Mouse (Mus musculus): ENCODE data around the gene Actr1b.
A peak's percentile ranks its signal among the peaks of the same experiment; 100 is the strongest.
"Not testable (repeated sequence)": the region's sequence is repeated elsewhere in the genome, so short reads cannot be mapped to it uniquely, and the experiment has no call there.

Actr1b gene

DNA sequence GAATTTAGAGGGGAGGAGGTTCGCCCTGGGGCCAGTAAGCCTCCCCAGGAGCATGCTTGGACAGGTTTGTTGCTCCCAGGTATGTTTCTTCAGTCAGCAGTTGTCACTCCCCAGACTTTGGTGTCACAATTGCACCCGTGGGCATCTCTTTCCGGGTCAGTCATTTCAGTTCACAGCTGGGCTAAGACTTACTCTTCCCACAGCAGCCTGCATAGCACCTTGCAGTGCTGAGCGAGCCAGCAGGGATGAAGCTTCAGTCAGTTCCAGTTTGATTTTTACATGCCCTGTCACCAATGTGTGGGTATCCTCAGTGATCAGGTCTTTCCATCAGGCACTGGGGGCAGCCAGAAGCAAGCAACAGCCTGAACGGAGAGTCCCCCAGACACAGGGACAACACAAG lies 17.2 kb downstream of the Actr1b start:
- DNase-seq: no peak

DNA sequence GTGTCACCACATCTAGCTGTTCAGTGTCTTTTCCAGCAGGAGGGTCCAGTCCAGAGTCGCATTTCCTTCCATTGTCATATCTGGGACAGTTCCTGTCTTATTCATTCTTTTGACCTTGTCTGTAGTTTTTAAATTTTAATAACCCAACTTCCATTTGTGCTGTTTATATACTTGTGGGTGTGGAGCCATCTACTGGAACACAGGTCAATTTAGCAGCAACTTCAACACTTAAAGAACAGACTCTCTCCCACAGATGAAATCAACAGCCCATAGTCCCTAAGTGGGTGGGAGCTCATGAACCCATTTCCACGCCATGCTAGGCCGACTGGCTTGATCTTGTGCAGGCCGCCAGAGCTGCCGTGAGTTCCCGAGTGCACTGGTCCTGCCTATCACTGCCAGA lies 17.8 kb downstream of the Actr1b start:
- no peak for DNase-seq

DNA sequence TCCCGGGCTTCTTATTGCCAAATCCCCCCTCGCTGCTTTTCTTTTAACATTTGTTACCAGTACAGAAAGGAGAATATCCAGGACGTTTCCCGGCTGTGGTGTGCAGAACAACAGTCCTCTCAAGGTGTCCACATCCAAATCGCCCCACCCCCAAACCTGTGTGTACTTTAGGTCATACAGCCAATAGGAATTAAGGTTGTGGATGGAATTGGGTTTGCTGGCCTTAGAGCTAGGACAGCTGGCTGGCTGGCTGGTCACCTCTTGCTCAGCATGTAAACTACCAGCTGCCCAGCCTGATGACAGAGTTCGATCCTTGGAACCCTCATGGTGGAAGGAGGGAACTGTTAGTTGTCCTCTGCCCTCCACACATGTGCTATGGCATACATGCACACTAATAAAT lies 19.4 kb downstream of the Actr1b start:
- no peak for DNase-seq

DNA sequence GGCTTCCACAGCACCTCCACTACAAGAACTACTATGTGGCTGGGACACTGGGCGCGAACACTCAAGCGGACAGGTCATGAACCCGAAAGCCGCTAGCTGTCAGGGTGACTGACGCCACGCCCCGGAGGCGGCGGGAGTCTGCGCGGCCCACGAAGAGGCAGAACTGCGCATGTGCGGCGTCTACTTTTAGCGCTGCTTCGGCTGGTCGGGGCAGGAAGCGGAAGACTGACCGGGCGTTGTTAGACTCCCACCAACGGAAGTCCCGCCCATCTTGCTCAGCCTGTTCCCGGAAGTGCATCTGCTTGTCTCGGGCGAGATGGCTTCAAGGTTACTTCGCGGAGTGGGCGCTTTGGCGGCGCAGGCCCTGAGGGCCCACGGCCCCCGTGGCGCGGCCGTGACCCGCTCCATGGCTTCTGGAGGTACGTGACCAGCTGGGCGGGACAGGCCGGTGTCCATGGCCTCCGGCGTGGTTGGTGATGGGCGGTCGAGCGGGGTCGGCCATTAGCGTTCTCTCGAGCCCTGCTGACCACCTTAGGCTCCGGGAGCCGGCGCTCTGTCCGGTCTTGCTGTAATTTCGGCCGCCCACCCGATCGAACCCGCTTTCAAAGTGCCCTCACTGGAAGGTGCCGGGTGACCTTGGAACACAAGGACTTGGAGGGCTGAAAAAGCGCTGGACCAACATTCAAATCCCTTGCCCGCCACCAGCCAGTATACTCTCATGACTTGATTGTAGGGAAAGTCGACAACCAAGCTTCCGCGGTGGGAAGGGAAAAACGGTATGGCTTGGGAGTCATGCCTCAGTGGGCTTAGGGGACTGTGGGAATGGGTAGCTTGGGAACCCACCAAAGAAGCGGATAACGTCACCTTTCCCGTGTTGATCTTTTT lies 22.7 kb downstream of the Actr1b start, which contains the start of gene Cox5b:
Gene Cox5b (plus strand): TSS at position 179 of the 885 bp plus-strand sequence.
- DNase-seq: peak; percentile 99

DNA sequence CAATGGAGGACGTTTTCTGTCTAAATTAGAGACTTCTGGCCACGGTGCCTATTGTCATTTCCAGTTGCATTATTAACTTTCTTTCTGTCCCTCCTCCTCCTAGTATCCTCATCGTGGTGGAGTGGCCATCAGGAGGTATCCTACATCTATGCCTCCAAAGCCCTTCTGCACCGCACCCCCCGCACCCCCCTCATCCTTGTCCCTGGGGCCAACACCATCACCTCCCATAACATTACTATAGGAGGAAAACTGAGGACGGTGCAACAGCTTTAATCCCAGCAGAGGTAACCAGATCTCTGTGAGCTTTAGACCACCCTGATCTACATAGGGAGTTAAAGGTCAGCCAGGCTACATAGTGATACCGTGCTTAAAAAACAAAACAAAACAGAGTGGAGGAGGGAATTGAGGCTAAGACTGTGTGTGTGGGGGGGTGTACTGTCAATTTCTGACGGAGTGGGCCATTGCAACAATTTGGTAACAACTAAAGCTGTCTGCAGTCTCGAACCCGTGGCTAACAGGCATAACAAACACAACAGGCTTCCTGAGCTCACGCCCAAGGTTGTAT lies 23.5 kb downstream of the Actr1b start:
- DNase-seq: no peak

DNA sequence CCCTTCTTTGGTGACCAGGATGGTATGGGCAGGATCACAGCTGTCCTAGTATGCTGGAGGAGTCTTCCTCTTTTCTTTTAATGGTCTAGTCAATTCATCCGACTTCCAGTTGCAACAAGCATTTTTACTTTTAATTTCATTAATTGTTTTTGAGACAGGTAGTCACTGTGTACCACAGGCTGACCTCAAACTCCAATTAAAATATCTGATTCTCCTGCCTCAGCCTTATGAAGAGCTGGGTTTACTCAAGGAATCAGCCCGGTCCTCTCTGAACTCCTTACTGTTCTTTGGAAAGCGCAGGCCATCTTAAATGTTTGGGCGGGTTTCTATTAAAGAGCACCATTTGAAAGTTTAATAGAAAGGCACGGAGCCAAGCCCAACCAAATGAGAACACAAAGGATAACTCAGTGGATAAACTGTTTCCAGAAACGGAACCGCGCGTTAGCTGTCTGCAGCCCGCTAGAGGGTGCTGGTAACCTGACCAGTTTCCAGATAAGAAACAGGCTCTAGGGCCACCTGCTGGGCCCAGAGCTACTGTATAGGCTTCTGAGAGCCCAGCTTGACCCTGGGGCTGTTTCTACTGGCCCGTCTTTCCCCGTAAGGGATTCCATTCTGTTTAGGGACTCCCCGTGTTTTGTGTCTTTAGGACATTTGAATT lies 30.3 kb downstream of the Actr1b start:
- peak; percentile 92 for DNase-seq

DNA sequence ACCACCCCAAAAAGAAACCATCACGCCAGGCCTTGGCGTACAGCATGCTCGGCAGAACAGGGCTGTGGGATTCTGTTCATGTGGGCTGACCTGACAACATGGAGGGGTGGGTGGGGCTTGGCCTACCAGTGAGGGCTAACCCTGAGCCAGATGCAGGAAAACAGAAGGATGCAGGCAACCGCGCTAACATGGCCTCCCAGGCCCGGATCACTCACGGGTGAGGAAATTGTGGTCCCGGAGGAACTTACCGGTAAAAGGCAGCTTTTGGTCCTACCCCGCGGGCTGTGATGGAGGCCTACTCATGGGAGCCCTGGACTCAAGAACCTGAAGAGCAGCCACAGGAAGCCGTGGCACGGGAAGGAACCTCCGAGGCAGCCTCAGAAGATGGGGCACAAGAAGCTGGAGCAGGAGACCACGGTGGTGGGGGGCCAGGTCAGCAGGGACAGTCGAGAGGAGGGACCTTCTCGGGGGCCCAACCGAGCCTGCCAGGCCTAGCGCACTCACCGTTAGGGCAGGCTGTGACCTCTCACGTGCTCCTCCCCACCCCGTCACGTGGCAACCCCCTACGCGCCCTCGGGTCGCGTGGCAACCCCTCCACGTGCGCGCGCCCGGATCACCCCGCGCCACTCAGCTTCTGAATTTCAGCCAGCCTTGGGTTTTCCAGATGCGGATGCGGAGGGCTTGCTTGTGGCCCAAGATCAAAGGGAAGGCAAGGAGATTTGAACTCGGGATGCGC lies 31.4 kb downstream of the Actr1b start, which contains the start of gene Fam178b:
Gene Fam178b (minus strand): TSS at position 564 of the 736 bp plus-strand sequence.
- no peak for DNase-seq

DNA sequence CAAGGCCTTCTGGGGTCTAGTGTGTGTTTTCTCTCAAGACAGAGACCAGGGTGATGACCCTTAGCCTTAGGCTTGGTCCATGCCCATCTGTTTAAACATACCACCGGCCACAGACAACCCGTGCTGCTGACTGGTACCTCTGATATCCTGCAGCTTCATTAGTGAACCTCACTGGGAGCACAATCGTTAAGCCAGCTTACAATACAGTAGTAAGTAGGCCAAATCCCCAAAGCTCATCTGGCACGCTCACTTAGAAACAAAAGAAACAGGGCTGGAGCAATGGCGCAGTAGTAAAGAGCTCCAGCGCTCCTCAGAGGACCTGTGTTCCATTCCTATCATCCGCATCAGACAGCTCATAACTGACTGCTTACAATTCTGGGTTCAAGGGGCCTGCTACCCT lies 33.3 kb downstream of the Actr1b start:
- no peak for DNase-seq

DNA sequence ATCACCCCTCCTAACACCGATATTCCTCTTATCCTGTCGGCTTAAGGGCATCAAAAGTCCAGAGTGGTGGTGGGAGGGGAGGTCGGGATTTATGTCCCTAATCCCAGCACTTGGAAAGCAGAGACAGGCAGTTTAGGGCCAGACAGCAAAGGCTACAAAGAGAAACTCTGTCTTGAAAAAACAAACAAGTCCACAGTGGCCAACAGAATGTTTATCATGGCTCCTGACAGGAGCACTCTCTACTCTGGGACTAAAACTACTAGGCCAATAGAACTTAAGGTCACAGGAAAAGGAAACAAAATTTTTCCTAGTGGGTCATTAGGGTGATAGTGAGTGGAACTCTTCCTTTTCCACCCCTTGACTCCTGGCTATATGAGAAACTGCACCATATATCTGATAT lies 39.3 kb downstream of the Actr1b start:
- DNase-seq: no peak

DNA sequence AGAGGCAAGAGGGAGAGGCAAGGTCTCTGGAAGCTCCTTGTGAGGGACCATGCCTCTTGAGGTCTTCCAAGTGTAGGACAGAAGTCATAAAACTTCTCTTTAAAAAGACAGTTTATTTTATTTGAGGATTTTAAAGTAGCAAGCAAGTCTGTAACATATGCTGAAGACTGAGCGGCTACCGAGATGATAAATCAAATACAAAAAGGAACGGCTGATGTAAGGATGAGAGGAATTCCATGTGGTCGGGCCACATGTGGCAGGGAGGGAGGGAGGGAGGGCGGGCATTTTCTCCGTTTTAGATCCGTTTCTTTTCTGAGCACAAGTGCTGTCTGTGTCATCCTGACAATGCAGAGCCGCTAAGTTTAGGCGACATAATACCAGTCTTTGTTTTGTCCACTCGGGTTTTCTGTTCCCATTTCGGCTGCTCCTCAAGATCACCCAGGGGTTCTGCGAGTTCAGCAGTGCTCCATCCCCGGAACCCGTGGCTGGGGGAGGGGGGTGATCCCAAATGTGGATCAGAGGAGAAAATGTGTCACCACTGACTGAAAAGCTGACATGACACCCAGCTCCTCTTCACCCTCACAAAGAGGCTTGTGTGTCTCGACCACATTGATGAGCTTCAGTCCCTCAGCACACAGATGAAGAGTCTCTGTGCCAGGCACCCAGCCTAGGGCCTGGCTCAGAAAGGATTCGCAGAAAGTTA lies 41.4 kb downstream of the Actr1b start:
- DNase-seq: peak; percentile 40

DNA sequence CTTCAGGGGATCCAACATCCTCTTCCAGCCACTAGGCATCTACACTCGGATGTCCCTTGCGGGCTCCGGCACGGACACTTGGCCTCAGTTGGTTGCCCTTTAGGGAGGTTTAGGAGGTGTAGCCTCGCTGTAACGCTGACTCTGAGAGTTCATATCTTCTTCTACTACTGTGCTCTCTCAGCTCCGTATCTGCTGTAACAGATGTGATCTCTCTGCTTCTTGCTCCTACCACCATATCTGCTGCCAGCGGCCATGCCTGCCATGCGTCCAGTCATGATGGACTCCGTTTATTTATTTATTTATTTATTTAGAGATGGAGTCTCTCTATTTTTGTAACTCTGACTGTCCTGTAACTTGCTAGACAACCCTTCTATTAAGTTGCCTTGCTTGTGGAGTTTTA lies 43.0 kb downstream of the Actr1b start:
- DNase-seq: no peak

DNA sequence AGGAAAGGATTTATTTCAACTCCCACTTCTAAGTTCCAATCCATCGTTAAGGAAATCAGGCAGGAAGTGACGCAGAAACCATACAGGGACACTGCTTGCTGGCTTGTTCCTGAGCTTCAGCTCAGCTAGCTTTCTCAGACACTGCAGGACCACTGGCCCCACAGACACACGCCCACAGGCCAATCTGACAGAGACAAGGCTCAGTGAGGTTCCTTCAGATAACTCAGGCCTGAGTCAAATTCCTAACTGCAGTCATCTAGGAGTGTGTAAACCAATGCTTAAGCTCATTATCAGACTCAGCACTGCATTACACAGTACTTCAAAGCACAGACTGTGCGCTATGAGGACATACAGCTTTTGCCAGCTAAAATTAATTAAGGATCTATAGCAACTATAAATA lies 44.0 kb downstream of the Actr1b start:
- DNase-seq: no peak

DNA sequence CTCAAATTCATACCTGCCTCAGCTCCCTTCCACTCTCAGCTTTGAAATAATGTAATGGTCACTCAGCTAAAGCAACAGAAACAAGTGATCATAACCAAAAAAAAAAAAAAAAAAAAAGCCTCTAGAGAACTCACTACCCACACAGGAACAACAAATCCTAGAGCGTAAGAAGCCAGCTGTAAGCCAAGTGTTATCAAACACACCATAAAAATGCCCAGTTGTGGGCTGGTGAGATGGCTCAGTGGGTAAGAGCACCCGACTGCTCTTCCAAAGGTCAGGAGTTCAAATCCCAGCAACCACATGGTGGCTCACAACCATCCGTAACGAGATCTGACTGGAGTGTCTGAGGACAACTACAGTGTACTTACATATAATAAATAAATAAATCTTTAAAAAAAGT lies 46.2 kb downstream of the Actr1b start:
- DNase-seq: not testable (repeated sequence)

DNA sequence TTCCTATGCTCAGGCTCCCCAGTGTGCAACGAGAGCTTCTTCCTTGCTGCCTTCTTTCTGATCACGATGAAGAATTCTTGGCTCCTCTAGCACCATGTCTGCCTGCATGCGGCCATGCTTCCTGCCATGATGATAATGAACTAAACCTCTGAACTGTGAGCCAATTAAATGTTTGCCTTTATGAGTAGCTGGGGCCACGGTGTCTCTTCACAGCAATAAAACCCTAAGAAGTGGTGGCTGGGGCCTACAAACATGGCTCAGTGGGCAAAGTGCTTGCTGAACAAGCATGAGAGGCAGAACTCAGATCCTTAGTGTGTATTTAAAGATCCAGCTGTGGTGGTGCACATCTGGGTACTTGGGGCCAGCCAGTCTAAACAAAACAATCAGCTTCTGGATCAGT lies 48.3 kb downstream of the Actr1b start:
- no peak for DNase-seq

DNA sequence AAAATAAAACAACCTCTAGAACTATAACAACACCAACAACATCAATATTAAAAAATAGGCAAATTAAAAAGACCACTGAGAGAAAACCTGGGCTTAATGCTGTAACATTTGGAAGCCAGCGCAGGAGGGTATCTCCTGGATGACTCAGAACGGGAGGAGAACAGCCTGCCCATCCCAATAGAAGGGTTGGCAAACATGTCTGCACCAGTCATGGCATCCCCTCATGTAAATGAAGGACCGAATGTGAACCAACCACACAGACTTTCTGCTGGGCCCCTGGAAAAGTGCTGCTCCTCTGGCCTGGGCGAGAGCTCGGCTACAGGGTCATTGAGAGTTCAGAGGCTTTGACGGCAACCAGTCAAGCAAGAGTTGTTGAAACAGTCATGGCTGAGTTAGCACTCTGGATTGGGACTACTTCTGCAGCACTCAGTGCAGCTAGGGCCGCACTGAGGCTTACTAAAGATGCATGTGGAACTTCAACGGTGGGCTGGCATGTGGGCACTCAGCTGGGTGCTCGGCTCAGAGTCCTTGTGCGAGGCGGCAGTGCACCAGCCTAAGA lies 49.0 kb downstream of the Actr1b start:
- peak; percentile 41 for DNase-seq

DNA sequence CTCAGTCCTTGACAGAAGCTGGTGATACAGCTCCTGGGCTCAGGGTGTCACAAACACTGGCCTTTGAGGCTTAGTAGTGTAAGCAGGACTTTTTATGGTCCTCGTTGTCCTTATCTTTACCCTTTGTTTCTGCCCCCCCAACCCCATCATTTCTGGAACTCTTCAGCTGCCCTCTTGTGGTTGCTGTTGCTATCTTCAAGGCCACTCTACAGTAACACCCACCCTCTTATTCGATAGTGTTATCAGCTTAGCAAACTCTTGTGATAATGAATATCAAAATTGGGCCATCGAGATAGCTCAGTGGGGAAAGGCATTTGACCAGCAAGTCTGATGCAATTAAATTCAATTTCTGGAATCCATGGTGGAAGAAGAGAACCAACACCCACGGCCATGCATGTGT lies 49.8 kb downstream of the Actr1b start:
- DNase-seq: peak; percentile 47

DNA sequence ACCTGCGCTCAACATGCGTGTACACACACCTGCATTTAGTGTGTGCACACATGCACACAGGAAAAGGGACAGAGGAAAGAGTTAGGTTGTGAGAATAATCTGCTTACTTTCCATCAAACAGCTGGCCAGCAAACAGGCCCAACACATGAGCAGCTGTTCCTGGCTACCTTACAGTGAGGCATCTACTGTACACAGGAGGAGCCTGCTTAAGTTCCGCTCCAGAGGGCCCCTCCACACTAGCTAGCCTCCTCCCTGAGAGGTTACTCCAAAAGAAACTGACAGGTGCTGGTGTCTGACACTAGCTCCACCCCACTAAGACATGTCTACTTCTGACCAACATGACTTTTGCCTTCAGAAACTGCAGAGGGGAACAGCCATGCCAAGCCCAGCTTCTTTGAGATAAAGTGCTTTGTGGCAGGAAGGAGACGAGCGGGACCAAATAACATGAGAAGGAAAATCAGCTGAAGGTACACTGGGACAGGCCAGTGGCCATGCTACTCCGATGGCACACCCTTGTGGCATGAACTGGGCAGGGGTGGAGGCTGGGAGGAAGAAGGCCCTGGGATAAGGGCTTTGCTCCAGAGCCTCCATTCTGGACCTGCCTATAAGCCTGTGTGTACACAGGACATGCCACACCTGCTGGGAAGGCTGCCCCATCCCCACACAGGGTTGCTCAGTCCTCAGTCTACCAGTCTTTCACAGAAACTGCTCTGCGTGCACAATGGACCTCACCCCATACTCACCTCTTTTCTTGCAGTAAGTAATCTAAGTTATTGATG lies 55.4 kb downstream of the Actr1b start:
- DNase-seq: no peak

DNA sequence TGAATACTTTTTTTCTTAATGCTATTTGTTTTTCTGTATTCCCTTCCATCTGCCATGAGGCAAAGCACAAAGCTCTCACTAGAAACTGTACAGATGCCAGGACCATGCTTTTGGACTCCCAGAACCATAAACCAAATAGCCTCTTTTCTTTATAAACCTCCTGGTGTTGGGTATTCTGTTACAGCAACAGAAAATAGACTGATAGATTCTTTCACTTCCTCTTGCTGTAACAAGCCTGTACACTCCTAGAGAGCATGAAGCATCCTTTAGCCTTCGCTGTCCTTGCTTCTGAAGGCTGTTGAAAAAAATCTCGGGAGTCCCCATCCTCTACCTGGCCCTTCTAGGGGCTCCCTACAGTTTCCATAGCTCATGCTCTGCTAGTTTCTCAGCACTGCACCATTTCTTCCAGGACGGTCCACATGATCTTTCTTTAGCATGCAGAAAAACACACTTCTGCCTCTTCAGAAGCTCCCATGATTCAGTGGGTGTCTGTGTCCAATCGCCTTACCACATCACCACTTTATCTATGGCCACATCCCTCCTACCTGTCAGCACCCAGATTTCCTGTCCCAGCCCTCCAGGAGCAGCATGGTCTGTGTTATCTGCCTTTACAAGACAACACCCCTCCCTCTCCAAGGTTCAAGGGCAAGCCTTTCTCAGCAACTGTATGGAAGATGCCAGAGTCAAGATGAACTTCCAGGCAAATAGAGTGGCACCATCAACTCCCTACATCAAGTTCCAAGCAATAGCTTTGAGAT lies 56.4 kb downstream of the Actr1b start:
- no peak for DNase-seq

DNA sequence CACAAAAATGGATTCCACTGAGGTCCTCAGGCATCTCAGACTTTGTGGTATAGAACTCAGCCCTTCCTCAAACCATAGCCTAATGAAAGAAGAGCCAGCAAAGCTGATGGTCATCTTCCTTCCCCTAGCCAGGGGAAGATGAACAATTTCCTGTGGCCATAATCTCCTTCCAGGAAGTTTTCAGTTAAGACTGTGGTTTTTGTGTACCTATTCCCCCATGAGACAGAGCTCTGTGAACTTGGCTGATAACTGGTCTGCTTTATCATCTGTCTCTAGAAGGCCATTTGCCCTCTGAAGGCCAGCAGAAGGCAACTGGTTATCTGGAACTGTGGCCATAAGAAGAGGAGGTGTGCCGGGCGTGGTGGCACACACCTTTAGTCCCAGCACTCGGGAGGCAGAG lies 58.0 kb downstream of the Actr1b start:
- no peak for DNase-seq

DNA sequence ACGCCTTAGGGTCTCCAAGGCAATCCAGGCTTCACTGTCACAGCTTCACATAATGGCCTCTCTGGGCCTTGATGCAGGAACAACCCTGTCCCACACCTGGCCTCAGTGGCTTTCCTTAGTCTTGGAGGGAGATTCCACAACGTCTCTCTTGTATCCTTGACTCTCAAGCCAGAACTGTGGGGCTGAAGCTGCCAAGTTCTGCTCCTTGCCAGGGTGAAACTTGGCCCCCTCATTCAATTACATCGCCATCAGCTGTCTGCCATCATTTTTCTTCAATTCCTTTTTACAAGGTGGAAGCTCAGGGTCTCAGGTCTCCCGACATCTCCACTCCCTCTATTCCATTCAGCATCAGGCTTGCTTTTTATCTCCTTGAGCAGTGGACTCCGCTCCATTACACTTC lies 59.2 kb downstream of the Actr1b start:
- no peak for DNase-seq

Measured in kidney, postnatal 10 days (tissue).